Mouse (Mus musculus) R1 (cell line): ENCODE results near the gene Slc7a5.

ENCODE experiments used
- DNase-seq: peaks from one replicate; pipeline ENCODE4 v3.0.0-alpha.2; 2018; ENCODE audit warnings: low read depth, low spot score

The Slc7a5 gene

DNA sequence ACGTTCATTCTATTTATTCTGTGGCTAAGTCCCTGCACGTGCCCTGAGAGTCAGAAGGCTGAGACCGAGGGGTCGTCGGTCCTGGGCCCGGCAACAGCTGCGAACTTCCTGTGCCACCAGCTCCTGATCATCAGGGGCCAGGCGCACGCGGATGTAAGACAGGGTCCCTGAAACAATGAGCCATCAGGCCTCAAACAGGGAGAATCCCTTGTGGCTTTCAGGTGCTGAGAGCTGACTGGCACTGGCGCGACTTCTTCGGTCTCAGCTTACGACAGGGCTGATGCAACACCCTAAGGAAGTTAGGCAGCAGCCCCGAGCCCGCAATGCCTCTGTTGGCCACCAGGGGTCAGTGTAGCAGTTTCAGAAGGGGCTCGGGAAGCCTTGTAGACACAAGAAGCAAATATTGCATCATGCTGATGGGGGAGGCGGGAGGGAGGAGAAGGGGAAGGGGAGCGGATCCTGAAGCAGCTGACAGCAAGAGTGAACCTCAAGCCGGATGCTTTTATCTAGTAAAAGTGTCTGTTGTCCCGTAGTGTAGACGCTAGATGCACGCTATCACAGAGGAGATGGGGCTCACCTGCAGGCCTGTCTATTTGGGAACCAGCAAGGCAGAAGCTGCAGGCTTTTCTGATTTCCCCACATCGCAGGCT, 56.5 kb downstream of the Slc7a5 start:
- DNase-seq: peak; percentile 96

DNA sequence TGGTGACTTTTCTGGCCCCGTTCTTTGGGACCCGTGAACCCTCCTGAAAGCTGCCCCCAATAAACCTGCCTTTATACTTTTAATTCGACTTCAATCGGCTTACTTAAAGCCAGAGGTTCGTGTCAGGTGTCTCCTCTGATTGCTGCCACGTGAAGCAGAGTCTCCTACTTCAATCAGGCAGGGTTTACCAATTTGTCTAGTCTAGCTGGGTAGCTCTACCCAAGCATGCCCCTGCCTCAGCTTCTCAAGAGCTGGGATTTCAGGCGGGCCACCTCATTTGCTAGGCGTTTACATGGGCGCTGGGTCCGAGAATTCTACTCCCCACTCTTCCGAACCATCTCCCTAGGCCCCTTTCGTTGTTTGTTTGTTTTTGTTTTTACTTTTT, 57.1 kb downstream of the Slc7a5 start:
- no peak for DNase-seq

DNA sequence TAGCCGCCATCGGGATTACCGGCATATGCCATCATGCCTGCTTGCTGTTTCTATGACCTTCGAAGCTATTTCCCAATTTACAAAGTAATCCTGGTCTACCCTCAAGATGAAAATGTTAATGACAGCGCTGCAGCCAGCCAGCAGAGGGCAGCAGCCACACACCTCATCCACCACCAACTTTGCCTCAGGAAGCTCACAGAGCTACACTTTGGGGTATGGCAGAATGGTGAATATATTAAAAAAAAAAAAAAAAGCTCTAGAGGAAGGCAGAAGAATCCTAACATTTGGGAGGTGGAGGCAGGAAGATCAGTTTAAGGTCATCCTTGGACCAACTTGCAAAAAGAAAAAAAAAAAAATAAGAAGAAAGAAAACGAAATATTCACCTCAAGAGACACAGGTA, 57.5 kb downstream of the Slc7a5 start:
- peak; percentile 84 for DNase-seq

DNA sequence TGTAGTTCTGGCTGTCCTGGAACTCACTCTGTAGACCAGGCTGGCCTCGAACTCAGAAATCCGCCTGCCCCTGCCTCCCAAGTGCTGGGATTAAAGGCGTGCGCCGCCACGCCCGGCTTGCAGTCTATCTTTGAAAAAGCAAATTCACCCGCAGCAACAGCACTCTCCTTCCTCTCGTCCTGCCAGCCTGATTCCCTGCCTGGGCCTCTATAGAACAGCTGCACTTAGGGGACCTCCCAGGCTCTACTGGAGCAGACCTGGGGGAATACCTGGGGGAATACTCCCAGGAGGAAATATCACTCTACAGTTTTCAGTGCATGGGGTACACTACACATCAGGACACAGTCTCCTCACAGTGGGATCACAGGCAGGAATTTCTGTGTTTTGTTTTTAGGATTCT, 58.2 kb downstream of the Slc7a5 start:
- no peak for DNase-seq

DNA sequence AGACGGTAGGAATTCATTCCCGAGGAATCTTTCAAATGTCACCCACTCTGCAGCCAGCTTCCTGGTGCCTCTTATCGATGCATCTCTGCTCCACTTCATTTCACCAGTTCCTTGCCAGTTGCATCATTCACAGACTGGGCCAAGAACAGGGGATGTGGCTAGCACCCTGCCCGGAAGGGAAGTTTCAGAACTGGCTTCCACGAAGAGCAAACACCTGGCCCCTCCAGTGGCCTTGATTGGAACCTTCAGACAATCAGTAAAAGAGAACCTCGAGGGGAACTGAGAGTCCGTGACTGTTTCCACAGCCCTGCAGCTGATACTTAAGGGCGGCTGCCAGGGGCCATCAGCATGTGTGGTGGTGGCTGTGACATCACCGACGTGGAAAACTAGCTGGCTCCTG, 59.0 kb downstream of the Slc7a5 start:
- no peak for DNase-seq

DNA sequence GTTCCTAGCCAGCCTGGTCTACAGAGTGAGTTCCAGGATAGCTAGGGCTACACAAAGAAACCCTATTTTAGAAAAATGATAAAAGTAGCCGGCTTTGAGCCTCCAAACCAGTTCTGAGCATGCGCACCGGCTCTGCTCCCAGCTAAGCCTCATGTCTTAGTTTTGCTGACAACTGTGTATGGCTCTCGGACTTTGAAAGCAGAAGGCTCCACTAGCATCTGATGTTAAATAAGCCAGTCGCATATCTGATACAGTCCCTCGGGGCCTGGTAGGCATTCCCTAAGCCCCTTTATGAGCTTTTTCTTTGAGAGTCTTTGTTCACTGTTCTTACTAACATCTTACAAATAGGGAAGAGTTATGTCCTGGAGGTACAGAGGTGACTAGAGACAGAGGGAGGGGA, 59.5 kb downstream of the Slc7a5 start:
- no peak for DNase-seq

DNA sequence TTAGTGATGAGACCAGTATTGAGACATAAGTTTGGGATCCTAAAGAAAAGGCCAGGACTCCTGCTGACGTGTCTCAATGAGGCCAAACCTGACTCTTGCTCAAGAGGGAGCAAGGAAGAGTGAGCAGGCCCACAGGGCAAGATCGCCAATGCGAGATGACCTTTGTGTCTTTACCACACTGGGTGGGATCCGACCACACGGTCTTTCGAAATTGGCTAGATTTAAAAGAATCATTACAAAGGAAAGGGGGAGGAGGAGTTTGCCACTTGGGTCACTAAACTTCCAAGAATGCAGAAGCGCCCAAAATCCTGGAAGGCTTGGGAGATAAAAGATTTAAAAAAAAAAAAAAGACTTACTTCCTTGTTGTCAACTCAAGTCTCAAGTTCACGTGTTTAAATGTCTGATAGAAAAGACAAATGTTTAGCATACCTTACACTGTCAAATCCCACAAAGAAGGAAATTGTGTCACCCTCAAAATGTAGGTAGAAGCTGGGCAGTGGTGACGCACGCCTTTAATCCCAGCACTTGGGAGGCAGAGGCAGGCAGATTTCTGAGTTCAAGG, 60.2 kb downstream of the Slc7a5 start:
- no peak for DNase-seq

DNA sequence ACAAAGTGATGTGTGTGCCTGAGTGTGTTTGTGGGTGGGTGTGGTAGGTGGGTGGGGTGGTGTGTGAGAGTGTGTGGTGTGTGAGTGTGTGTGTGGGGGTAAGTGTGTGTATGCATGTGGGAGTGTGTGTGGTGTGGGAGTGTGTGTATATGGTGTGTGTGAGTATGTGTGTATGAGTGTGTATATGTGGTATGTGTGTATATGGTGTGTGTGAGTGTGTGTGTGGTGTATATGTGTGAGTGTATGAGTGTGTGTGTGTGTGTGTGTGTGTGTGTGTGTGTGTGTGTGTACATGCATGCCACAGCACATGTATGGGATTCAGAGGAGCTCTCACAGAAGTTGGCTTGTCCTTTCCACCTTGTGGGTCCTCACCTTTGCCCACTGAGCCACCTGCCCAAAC, 60.7 kb downstream of the Slc7a5 start:
- no peak for DNase-seq

DNA sequence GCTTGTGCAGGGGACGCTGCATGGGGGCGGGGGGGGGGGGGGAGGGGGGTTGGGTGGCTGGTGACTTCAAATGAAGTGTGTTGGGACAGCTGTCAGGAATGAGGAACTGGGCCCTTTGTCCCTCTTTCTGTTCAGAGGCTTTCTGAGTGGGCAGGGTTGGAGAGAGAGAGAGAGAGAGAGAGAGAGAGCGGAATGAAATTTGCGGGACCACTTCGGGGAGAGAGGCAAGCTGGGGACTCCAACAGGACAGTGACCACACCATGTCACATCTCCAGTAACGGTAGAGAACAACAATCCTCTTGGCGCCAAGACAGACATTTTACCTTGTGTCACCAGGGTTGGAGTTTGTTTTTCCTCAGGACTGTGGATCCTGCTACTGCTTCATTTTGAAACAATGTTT, 62.7 kb downstream of the Slc7a5 start:
- no peak for DNase-seq

DNA sequence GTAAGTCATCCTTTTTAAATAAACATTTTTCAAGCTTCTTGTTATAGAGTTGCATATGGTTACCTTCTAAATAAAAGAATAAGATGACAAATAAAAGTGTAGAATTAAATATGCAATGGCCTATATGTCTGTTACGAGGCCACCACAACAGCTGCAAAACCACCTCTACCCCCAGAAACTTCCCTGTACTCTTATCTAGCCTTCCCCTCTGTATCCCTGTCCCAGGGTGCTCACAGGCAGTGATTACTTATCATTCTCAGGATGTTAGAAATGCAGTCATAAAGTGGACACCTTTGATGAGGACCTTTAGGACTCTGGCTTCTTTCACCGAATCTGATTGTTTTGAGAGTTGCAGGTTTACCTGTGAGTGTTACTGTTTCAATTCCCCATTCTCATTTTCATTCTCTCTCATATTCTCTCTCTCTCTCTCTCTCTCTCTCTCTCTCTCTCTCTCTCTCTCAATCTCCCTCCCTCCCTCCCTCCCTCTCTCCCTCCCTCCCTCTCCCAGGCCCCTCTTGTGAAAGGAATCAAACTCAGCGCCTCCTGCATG, 64.2 kb downstream of the Slc7a5 start:
- no peak for DNase-seq

DNA sequence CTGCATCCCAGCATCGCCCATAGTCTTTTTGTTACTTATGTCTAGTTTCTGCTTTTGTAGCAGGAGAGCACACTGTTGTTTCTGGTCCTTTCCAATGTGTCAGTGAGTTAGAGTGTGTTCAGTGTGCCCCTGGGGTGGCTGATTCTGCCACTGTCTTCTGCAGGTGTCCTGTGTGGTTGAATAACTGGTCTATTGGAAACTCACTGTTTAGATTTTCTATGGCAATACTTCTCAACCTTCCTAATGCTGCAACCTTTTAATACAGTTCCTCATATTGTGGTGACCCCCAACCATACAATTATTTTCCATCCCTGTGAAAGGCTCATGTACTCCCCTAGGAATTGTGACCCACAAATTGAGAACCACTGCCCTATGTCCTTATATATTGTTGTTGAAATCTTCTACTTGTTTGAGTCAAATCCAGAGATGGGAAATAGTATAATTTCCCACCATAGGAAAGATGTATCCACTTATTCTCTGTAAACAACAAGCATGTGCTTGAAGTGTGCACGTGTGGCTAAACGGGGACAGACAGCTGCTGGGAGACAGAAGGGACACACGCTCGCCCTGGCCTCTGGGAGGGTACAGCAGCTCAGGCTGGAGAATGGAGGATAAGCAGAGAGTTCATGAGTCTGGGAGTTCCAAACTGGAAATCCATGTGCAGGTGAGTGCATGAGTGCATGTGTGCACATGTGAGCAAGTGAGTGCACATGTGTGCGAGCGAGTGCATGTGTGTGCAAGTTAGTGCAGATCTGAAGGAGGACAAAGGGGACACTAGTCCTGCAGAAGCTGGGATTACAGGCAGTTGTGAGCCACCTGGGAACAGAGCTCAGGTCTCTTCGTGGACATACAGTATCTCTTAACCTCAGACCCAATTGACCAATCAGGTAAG, 65.2 kb downstream of the Slc7a5 start:
- DNase-seq: no peak

DNA sequence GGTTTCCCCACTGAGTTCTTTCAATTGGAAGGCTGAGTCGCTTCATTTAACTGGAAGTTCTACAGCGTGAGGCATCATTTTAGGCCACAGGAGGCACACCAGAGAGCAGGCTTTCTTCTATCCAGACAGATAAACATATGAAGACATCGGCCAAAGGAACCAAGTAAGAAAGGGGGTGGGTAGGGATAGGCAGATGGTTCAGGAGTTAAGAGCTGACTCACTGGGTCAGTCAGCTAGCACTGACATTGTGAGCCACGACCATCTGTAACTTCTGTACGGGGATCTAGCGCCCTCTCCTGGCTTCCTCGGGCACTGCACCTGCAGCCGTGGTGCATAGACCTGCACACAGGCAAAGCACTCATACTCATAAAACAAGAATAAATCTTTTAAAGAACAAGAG, 66.3 kb downstream of the Slc7a5 start:
- DNase-seq: peak; percentile 90

DNA sequence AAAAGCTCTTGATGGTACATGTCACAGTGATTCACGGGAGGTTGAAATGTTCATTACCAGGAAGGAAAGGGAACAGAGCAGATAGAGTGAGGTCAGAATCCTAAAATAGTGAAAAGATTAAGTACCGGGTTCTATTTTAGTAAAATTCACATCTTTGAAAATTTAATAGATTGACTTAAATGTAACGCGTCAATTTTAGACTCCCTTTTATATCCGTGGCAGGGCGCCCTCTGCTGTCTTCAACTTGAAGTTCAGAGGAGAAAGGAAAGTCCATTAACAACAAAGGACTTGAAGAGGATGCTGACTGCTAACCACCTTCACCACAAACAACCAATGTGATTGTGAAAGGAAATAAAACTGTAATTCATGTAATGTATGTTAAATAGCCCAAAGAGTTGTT, 75.0 kb downstream of the Slc7a5 start:
- peak; percentile 88 for DNase-seq

DNA sequence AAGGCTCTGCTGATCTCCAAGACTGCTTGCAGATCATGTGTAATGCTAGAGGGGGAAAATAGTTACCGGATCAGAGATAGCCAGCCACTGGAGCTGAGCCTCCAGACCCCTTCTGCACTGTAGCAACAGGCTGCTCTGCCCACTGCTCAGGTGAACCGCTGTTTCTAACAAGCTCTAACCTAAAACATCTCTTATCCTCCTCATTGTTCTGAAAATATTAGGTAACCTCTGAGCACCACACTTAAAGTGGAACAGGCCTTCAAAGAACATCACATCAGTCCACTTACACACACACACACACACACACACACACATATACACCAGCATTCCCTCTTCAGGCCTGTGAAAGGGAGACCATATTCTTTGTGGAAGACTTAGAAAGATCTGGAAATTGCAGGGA, 75.4 kb downstream of the Slc7a5 start:
- no peak for DNase-seq
